Mouse (Mus musculus) limb, embryonic 14.5 days (tissue): ENCODE measurements around the gene Slc23a4. TPM values are rescaled to one million over a fixed set of nuclear protein-coding genes. Genes with fewer than 3 reads are reported as not detected.

Experiments used
- ATAC-seq: fragments of 200-750 bp; cut with Nextera tagmentation; 2 replicates; pipeline ENCODE4 v1.8.0; 2017; ENCODE audit warnings: low read depth, moderate number of reproducible peaks, moderate TSS enrichment; ENCODE audit not compliant: low FRiP score
- DNase-seq: peaks from one replicate; pipeline ENCODE4 v3.0.0-alpha.2; 2015; ENCODE audit warnings: low spot score
- H3K27ac ChIP-seq: fragments of 300-500 bp; sonication (generic); replicated peaks from 2 replicates; pipeline ENCODE4 v1.5.1; 2014; ENCODE audit warnings: low read depth, mild to moderate bottlenecking, low read length, moderate library complexity, mixed read lengths
- H3K27me3 ChIP-seq: fragments of 300-500 bp; sonication (generic); 2 replicates; pipeline ENCODE4 v1.6.1; 2014; ENCODE audit warnings: low read length, mixed read lengths; ENCODE audit not compliant: control insufficient read depth, insufficient read depth
- H3K36me3 ChIP-seq: fragments of 300-500 bp; sonication (generic); 2 replicates; pipeline ENCODE4 v1.6.1; 2014; ENCODE audit warnings: mild to moderate bottlenecking, low read length, moderate library complexity, mixed read lengths; ENCODE audit not compliant: control insufficient read depth, insufficient read depth
- H3K4me1 ChIP-seq: fragments of 300-500 bp; sonication (generic); 2 replicates; pipeline ENCODE4 v1.6.1; 2014; ENCODE audit warnings: antibody characterized with exemption, low read length, mixed read lengths; ENCODE audit not compliant: control insufficient read depth, insufficient read depth
- H3K4me2 ChIP-seq: fragments of 300-500 bp; sonication (generic); replicated peaks from 2 replicates; pipeline ENCODE4 v1.6.1; 2014; ENCODE audit warnings: low read depth, mild to moderate bottlenecking, low read length, moderate library complexity; ENCODE audit not compliant: severe bottlenecking
- H3K4me3 ChIP-seq: fragments of 300-500 bp; sonication (generic); replicated peaks from 2 replicates; pipeline ENCODE4 v1.5.1; 2014; ENCODE audit warnings: low read length
- H3K9ac ChIP-seq: fragments of 300-500 bp; sonication (generic); 2 replicates; pipeline ENCODE4 v1.6.1; 2014; ENCODE audit warnings: mild to moderate bottlenecking, low read depth, low read length, moderate library complexity; ENCODE audit not compliant: severe bottlenecking
- H3K9me3 ChIP-seq: fragments of 300-500 bp; sonication (generic); 2 replicates; pipeline ENCODE4 v1.6.1; 2016; ENCODE audit warnings: low read length; ENCODE audit not compliant: control insufficient read depth
- POLR2A ChIP-seq: fragments of 200-500 bp; IDR thresholded peaks from 2 replicates; pipeline ENCODE4 v1.8.0; 2012; ENCODE audit warnings: inconsistent platforms, mild to moderate bottlenecking, moderate library complexity, borderline replicate concordance; ENCODE audit not compliant: insufficient read depth, insufficient read length; ENCODE audit errors: extremely low read depth
- WGBS: fragments of 180-500 bp; shearing (Covaris S2); extraction: QIAGEN DNeasy Blood & Tissue Kit; methylation state at CpG from one replicate; pipeline ENCODE4 v1.1.7; 2014; 5-methylcytosine and 5-hydroxymethylcytosine counted together
- polyA plus RNA-seq, 2 experiments: library from polyadenylated mRNA; depleted of rRNA in 1 of 2; stranded (reverse) in 1 of 2; unstranded in 1 of 2; fragments of >200 nt; fragmentation: Nextera tagmentation in 1 of 2; extraction: Ambion mirVana in 1 of 2; gene quantifications; 2 replicates each; pipeline versions ENCODE4 v1.2.1 to v1.2.3; 2012 to 2014

Gene Slc23a4
- polyA plus RNA-seq, 2 experiments, result 0.73 to 2.1 TPM

GRCm38 (mm10) chr6:34927594-34927993, 60.6 kb downstream of the Slc23a4 start:
- ATAC-seq (no peak), DNase-seq (no peak)
- Histone ChIP-seq H3K9ac (no peak overlapping the region), H3K4me1 (no peaks in the 10 kb centered on the region), H3K4me3 (no peak overlapping the region), H3K27me3 (no peaks in the 10 kb centered on the region), H3K9me3 (no peaks in the 10 kb centered on the region), H3K4me2 (no peak overlapping the region), H3K27ac (no peak overlapping the region), H3K36me3 (no peaks in the 10 kb centered on the region)
- TF ChIP-seq POLR2A, result no peak
- WGBS, result 92% methylated on average over 8 of the region's 8 CpGs

- Histone ChIP-seq H3K4me1 (no peaks in the 10 kb centered on the region), H3K36me3 (no peaks in the 10 kb centered on the region), H3K27me3 (no peaks in the 10 kb centered on the region), H3K9me3 (no peaks in the 10 kb centered on the region), H3K27ac (no peak overlapping the region), H3K4me3 (no peak overlapping the region), H3K4me2 (no peak overlapping the region), H3K9ac (no peak overlapping the region)
- 0 out of 2 replicates have a peak, but pooled peaks have one; percentile 34 for ATAC-seq
- peak; percentile 70 for DNase-seq
- WGBS, result 44% methylated on average over 4 of the region's 4 CpGs
- TF ChIP-seq POLR2A, result no peak
These were observed 61.0 kb downstream of the Slc23a4 start for GRCm38 (mm10) chr6:34927156-34927555.

GRCm38 (mm10) chr6:34921941-34922340, 66.3 kb downstream of the Slc23a4 start:
- TF ChIP-seq POLR2A, result no peak
- Histone ChIP-seq H3K9ac (no peak overlapping the region), H3K27me3 (no peaks in the 10 kb centered on the region), H3K4me1 (no peaks in the 10 kb centered on the region), H3K9me3 (no peaks in the 10 kb centered on the region), H3K27ac (no peak overlapping the region), H3K4me3 (no peak overlapping the region), H3K36me3 (no peaks in the 10 kb centered on the region), H3K4me2 (no peak overlapping the region)
- ATAC-seq (no peak), DNase-seq (no peak)
- 61% methylated on average over 12 of the region's 14 CpGs for WGBS

- ATAC-seq, result no peak
- no peak overlapping the region for H3K9ac ChIP-seq
- no peak overlapping the region for H3K4me3 ChIP-seq
- no peak for DNase-seq
- H3K9me3 ChIP-seq, result no peaks in the 10 kb centered on the region
- no peaks in the 10 kb centered on the region for H3K4me1 ChIP-seq
- H3K4me2 ChIP-seq, result no peak overlapping the region
- H3K27me3 ChIP-seq, result no peaks in the 10 kb centered on the region
- no peak for TF ChIP-seq POLR2A
- no peaks in the 10 kb centered on the region for H3K36me3 ChIP-seq
- no peak overlapping the region for H3K27ac ChIP-seq
- WGBS, result 94% methylated on average over 12 of the region's 12 CpGs
These were observed 67.6 kb downstream of the Slc23a4 start for GRCm38 (mm10) chr6:34920631-34921030.

GRCm38 (mm10) chr6:34919956-34920355, 68.2 kb downstream of the Slc23a4 start, which contains the start of gene Stra8:
TSS of gene Stra8 (plus strand) at chr6:34920163.
- no peaks in the 10 kb centered on the region for H3K9me3 ChIP-seq
- no peak within 1 kb of the TSS for H3K27ac ChIP-seq
- H3K9ac ChIP-seq, result no peak within 1 kb of the TSS
- no peak for DNase-seq
- H3K4me2 ChIP-seq, result no peak within 1 kb of the TSS
- no peak for ATAC-seq
- H3K4me1 ChIP-seq, result no peaks in the 10 kb centered on the region
- 44% methylated on average over 10 of the region's 10 CpGs for WGBS
- no peaks in the 10 kb centered on the region for H3K27me3 ChIP-seq
- H3K4me3 ChIP-seq, result no peak within 1 kb of the TSS
- no peaks in the 10 kb centered on the region for H3K36me3 ChIP-seq
- TF ChIP-seq POLR2A, result no peak

- no peaks in the 10 kb centered on the region for H3K4me1 ChIP-seq
- H3K27ac ChIP-seq, result no peak overlapping the region
- DNase-seq, result no peak
- no peak for ATAC-seq
- no peak for TF ChIP-seq POLR2A
- no peaks in the 10 kb centered on the region for H3K36me3 ChIP-seq
- no peak overlapping the region for H3K4me3 ChIP-seq
- H3K9ac ChIP-seq, result no peak overlapping the region
- H3K4me2 ChIP-seq, result no peak overlapping the region
- no peaks in the 10 kb centered on the region for H3K9me3 ChIP-seq
- 70% methylated on average over 7 of the region's 7 CpGs for WGBS
- H3K27me3 ChIP-seq, result no peaks in the 10 kb centered on the region
These were observed 69.1 kb downstream of the Slc23a4 start for GRCm38 (mm10) chr6:34919146-34919545.
